Mouse (Mus musculus): ENCODE results near the gene Il22ra2.
A peak's percentile ranks its signal among the peaks of the same experiment; 100 is the strongest.
"Not testable (repeated sequence)": the region's sequence is repeated elsewhere in the genome, so short reads cannot be mapped to it uniquely, and the experiment has no call there.

The Il22ra2 gene

DNA sequence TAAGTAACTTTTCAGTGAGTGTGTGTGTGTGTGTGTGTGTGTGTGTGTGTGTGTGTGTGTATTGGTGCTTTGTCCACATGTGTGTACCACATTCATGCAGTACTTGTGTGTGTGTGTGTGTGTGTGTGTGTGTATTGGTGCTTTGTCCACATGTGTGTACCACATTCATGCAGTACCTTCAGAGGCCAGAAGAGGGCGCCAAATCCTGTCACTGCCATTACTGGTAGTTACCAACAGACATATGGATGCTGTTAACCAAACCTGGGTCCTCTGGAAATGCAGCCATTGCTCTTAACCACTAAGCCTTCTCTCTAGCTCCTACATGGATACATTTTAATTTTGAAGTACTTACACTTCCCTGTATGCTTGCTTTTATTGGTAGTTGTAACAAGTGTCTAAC is 20.3 kb upstream of the Il22ra2 start:
- not testable (repeated sequence) for DNase-seq (ENCODE audit: low read depth)

DNA sequence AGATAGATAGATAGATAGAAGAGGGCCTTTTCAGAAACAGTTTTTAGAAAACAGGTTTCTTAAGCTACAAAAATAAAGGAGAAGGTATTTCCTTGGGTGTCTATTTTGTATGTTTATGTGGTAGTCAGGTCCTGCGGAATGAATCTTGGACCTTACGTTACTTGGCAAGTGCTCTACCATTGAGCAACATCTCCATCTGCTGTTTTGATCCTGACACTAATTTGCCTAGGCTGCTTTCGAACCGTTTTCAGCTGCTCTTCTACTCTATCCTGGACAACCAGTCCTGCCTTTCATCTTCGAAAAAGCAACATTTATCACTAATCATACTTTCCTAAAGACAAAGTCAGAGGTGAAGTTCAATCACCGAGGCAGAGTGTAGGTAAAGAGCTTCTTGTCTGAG is 18.6 kb upstream of the Il22ra2 start:
- DNase-seq (ENCODE audit: low read depth): no peak

DNA sequence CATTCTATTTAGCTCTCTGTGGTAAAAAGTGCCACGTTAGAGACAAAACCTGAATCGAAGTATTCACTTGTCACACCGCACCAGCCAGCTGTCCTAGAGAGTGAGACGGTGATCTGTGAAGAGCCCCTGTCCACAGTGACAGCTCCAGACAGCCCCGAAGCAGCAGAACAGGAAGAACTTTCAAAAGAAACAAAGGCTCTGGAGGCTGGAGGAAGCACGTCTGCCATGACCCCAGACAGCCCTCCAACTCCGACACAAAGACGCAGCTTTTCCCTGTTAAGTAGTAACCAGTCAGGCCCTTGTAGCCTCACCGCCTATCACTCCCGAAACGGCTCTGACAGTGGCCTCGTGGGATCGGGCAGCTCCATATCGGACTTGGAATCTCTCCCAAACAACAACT is 12.7 kb upstream of the Il22ra2 start:
- no peak for DNase-seq (ENCODE audit: low read depth)

DNA sequence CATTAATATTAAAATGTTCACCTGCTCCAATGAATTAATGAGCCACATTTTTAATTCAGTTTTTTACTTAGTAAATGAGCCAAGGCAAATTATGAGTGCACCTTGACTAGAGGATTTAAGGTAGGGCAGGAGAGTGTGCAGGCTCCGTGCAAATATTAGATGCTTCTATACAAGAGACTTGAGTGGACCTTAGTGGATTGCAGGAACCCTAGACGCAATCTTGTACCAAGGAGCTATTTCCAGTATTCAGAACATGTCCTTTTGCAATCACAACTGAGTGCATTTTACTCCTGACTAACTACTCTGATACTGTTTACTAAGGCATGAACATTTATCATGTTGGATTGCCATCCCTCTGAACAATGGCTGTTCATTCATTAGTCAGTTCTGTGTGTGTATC is 10.2 kb upstream of the Il22ra2 start:
- DNase-seq (ENCODE audit: low read depth): no peak

GRCm38 (mm10) chr10:19613111-19613753 is 8.6 kb upstream of the Il22ra2 start:
- peak; percentile 54 for DNase-seq (ENCODE audit: low read depth)

DNA sequence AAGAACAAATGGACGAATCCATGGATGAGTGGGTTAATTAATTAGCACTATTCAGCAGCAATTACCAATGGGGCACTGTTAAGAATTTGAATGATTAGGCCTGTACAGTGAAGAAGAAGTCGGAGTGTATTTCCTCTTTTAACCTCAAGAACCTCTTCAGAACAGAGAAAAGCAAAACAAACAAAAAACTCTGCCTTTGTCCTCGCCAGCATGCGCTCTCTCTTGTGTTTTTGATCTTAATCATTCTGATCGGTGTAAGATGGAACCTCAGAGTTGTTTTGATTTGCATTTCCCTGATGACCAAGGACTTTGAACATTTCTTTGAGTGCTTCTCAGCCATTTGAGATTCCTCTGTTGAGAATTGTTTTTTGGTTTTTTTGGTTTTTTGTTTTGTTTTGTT is 2.1 kb upstream of the Il22ra2 start:
- no peak for DNase-seq (ENCODE audit: low read depth)

DNA sequence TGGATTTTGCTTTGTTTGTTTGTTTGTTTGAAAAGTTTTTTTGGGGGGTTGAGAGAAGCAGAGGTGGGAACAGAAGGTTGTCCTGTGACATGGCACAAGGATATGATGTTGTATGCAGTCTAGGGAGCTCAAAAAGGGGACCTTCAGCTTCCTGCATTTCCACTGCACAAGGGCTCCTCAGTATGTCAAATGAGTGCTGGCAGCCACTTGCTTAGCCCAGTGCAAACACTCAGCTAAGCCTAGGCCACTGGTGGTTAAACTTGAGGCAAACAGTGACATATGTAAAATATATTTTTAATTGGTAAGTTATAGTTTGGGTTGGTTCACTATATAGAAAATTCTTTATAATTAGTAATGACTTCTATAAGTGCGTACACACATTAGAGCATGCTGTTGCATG is 2.8 kb downstream of the Il22ra2 start:
- no peak for DNase-seq (ENCODE audit: low read depth)

- no peak for DNase-seq (ENCODE audit: low read depth)
These were observed 5.5 kb downstream of the Il22ra2 start for GRCm38 (mm10) chr10:19627342-19627741.

DNA sequence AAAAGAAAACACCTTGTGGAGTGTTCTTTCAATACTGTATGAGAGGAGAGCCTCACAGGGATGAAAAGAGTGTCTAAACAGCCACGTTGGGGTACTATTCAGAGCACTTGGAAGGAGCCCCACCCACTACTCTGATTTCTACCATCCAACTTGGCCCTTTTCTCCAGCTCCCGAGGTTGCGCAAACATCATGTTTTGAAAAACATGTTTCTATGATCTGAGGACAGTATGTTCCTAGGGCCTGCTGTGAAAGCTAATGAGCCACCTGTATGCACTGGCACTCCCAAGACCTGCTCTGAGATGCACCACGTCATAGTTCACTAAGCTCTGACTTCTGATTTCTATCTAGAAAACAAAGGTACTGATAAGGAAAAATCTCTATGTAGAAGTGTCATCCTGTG is 6.0 kb downstream of the Il22ra2 start:
- DNase-seq (ENCODE audit: low read depth): peak; percentile 5

DNA sequence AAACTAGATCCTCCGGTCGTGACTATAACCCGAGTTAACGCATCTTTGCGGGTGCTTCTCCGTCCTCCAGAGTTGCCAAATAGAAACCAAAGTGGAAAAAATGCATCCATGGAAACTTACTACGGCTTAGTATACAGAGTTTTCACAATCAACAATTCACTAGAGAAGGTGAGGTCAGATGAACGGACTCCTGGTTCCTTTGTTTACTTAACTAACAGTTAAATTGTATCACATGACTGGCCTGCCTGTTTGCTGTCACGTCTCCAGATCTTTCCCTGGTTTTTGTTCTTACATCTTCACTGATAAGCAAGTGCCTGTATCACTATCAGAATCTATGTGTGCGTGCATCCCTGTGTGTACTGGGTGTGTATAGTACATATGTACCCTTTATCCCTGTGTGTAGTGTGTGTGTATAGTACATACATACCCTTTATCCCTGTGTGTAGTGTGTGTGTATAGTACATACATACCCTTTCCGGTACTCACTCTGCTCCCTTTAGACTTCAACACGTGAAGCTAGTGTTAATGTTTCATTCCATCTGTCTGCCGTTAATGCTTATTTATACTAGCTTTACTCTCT is 9.9 kb downstream of the Il22ra2 start:
- no peak for DNase-seq (ENCODE audit: low read depth)

DNA sequence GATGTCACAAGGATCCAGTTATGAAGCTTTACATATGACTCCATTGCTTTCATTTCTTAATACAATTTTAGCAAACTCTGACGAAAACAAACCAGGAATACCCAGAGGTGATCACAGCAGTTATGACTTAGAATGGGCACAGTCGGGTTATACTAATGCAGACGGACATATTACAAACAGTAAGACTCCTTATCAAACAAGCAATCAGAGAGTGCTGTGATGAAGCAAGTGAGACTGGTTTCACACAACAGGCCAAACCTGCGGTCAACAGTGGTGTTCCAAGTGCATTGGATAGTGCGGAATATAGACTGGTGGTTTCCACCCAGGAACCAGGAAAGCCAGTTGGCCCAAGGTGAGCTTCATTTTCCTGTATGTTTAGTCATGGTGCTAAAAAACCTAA is 17.1 kb downstream of the Il22ra2 start:
- DNase-seq (ENCODE audit: low read depth): no peak

- no peak for DNase-seq (ENCODE audit: low read depth)
These were observed 17.8 kb downstream of the Il22ra2 start for GRCm38 (mm10) chr10:19639630-19640029.

- no peak for DNase-seq (ENCODE audit: low read depth)
These were observed 23.3 kb downstream of the Il22ra2 start for GRCm38 (mm10) chr10:19645119-19645518.

- no peak for DNase-seq (ENCODE audit: low read depth)
These were observed 35.6 kb downstream of the Il22ra2 start for GRCm38 (mm10) chr10:19657426-19657825.

GRCm38 (mm10) chr10:19659953-19660352 is 38.2 kb downstream of the Il22ra2 start:
- DNase-seq (ENCODE audit: low read depth): no peak

DNA sequence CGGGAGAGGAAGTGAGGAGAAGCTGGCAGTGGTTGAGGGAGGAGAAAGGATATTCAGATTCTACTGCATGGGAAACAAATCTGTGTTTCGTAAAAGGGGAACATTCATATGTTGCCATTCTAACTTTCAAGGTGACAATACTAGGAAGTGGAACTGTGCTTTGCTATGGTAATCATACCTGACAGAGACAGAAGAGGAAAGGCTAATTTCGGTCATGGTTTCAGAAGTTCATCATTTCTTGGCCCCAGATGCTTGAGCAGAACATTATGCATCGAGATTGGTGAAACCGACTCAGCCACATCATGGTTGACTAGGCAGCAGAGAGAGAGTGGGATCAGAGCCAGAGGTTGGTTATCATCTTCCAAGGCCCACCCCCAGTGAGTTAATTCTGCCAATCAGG is 47.2 kb downstream of the Il22ra2 start:
- DNase-seq (ENCODE audit: low read depth): no peak

GRCm38 (mm10) chr10:19672015-19672414 is 50.2 kb downstream of the Il22ra2 start:
- DNase-seq (ENCODE audit: low read depth): no peak

DNA sequence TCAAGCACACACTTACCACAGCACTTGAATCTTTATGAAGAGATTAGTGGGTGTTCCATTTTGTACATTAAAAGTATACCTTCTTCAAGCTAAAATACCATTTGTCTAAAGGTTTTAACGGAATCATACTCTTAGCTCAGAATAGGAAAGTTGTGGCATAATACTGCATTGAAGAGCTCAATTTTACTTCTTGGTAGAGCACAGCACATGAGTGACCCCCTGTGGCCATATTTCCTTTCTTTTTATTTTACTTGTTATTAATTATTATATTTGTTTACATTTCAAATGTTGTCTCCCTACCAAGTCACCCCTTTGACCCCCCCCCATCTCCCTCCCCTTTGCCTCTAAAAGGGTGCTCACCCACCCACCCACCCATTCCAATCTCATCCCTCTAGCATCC is 51.3 kb downstream of the Il22ra2 start:
- no peak for DNase-seq (ENCODE audit: low read depth)
